Mouse (Mus musculus) CH12.LX (cell line): Measurements from ENCODE around the gene Cyfip2. TPM values are rescaled to one million over a fixed set of nuclear protein-coding genes. Genes with fewer than 3 reads are reported as not detected.

Experiments
- DNase-seq: peaks from one replicate; pipeline ENCODE4 v3.0.0-alpha.2; 2013; ENCODE audit errors: extremely low read depth
- H3K27ac ChIP-seq: 2 replicates; pipeline ENCODE4 v1.5.1; 2012; ENCODE audit warnings: low read depth, mild to moderate bottlenecking, control low read depth, moderate library complexity; ENCODE audit not compliant: insufficient read depth
- H3K27me3 ChIP-seq: replicated peaks from 2 replicates; pipeline ENCODE3; 2012; ENCODE audit warnings: inconsistent platforms
- H3K36me3 ChIP-seq, 2 experiments: replicated peaks in 1 of 2; 2 replicates each; pipeline versions ENCODE3 to v1.6.1; 2012; ENCODE audit warnings: inconsistent platforms in 1 of 2, low read length in 1 of 2, mild to moderate bottlenecking in 1 of 2, mixed read lengths in 1 of 2, moderate library complexity in 1 of 2; ENCODE audit not compliant: control insufficient read depth in 1 of 2, insufficient read depth in 1 of 2
- H3K4me1 ChIP-seq, 2 experiments: 2 replicates each; pipeline ENCODE4 v1.6.1; 2012; ENCODE audit warnings: inconsistent platforms in 1 of 2, moderate library complexity in 1 of 2; ENCODE audit not compliant: insufficient read depth in 2 of 2, control insufficient read depth in 1 of 2
- H3K4me2 ChIP-seq: 2 replicates; pipeline ENCODE4 v1.6.1; 2012; ENCODE audit warnings: low read depth, mild to moderate bottlenecking, control low read depth; ENCODE audit not compliant: poor library complexity, insufficient read depth, severe bottlenecking
- H3K4me3 ChIP-seq, 3 experiments: fragments of 150-350 bp in 1 of 3; sonication (generic) in 1 of 3; replicated peaks in 1 of 3; 2 replicates each; pipeline versions ENCODE3 to v1.5.1; 2011 to 2012; ENCODE audit warnings: low read depth in 2 of 3, low read length in 2 of 3, mild to moderate bottlenecking in 2 of 3, moderate library complexity in 2 of 3, control low read depth in 1 of 3, improper control_type of control experiment in 1 of 3, inconsistent platforms in 1 of 3, mixed read lengths in 1 of 3; ENCODE audit not compliant: poor library complexity in 1 of 3
- H3K79me2 ChIP-seq: replicated peaks from 2 replicates; pipeline ENCODE4 v1.6.1; 2012; ENCODE audit warnings: mild to moderate bottlenecking, moderate library complexity; ENCODE audit not compliant: control insufficient read depth, poor library complexity, insufficient read depth, severe bottlenecking; ENCODE audit errors: extremely low read depth
- H3K9ac ChIP-seq: 2 replicates; pipeline ENCODE4 v1.6.1; 2012; ENCODE audit warnings: low read depth, mild to moderate bottlenecking, control low read depth, moderate library complexity; ENCODE audit not compliant: insufficient read depth
- H3K9me3 ChIP-seq: replicated peaks from 2 replicates; pipeline ENCODE3; 2012; ENCODE audit warnings: low read length, inconsistent platforms, mixed read lengths
- BHLHE40 ChIP-seq: IDR thresholded peaks from 2 replicates; pipeline ENCODE4 v1.6.1; 2011; ENCODE audit warnings: mild to moderate bottlenecking, low read depth, low read length, improper control_type of control experiment
- CHD1 ChIP-seq: IDR thresholded peaks from 2 replicates; pipeline ENCODE4 v1.6.1; 2012; ENCODE audit warnings: low read depth, low read length, improper control_type of control experiment, inconsistent platforms
- CTCF ChIP-seq, 2 experiments: IDR thresholded peaks in 1 of 2; conservative IDR thresholded peaks in 1 of 2; 2 replicates each; pipeline ENCODE4 v1.5.1; 2011 to 2012; ENCODE audit warnings: low read depth in 2 of 2, low read length in 2 of 2, improper control_type of control experiment in 1 of 2, inconsistent platforms in 1 of 2, mild to moderate bottlenecking in 1 of 2, moderate library complexity in 1 of 2
- ELF1 ChIP-seq: IDR thresholded peaks from 2 replicates; pipeline ENCODE4 v1.6.1; 2014; ENCODE audit warnings: low read depth, mild to moderate bottlenecking, inconsistent platforms, low read length, improper control_type of control experiment
- EP300 ChIP-seq: IDR thresholded peaks from 2 replicates; pipeline ENCODE4 v1.6.1; 2011; ENCODE audit warnings: low read length, improper control_type of control experiment
- IRF4 ChIP-seq: IDR thresholded peaks from 2 replicates; pipeline ENCODE4 v1.6.1; 2014; ENCODE audit warnings: low read depth, mild to moderate bottlenecking, inconsistent platforms, low read length, improper control_type of control experiment
- KAT2A ChIP-seq: IDR thresholded peaks from 2 replicates; pipeline ENCODE4 v1.6.1; 2012; ENCODE audit warnings: low read length, improper control_type of control experiment, inconsistent platforms; ENCODE audit not compliant: insufficient replicate concordance
- MAX ChIP-seq: IDR thresholded peaks from 2 replicates; pipeline ENCODE4 v1.6.1; 2011; ENCODE audit warnings: low read length, improper control_type of control experiment
- MXI1 ChIP-seq: IDR thresholded peaks from 2 replicates; pipeline ENCODE4 v1.6.1; 2011; ENCODE audit warnings: mild to moderate bottlenecking, low read depth, low read length, improper control_type of control experiment
- NELFE ChIP-seq: IDR thresholded peaks from 2 replicates; pipeline ENCODE4 v1.6.1; 2011; ENCODE audit warnings: low read depth, low read length, improper control_type of control experiment
- NRF1 ChIP-seq: IDR thresholded peaks from 2 replicates; pipeline ENCODE4 v1.6.1; 2014; ENCODE audit warnings: low read depth, mild to moderate bottlenecking, inconsistent platforms, low read length, improper control_type of control experiment, moderate library complexity
- PAX5 ChIP-seq: IDR thresholded peaks from 2 replicates; pipeline ENCODE4 v1.6.1; 2012; ENCODE audit warnings: low read length, inconsistent platforms, mixed read lengths
- POLR2A ChIP-seq: IDR thresholded peaks from 2 replicates; pipeline ENCODE4 v1.6.1; 2011; ENCODE audit warnings: low read depth, mild to moderate bottlenecking, improper control_type of control experiment, low read length
- POLR2AphosphoS2 ChIP-seq: IDR thresholded peaks from 2 replicates; pipeline ENCODE4 v1.6.1; 2011; ENCODE audit warnings: low read depth, low read length, improper control_type of control experiment
- RCOR1 ChIP-seq: conservative IDR thresholded peaks from 2 replicates; pipeline ENCODE4 v1.6.1; 2012; ENCODE audit warnings: low read depth, mild to moderate bottlenecking, inconsistent platforms, low read length, improper control_type of control experiment
- SIN3A ChIP-seq: IDR thresholded peaks from 2 replicates; pipeline ENCODE4 v1.6.1; 2012; ENCODE audit warnings: low read length, improper control_type of control experiment, inconsistent platforms
- SMC3 ChIP-seq: IDR thresholded peaks from 2 replicates; pipeline ENCODE4 v1.6.1; 2011; ENCODE audit warnings: low read depth, low read length, improper control_type of control experiment
- TCF12 ChIP-seq: IDR thresholded peaks from 2 replicates; pipeline ENCODE4 v1.6.1; 2014; ENCODE audit warnings: low read depth, mild to moderate bottlenecking, inconsistent platforms, low read length, improper control_type of control experiment
- UBTF ChIP-seq: IDR thresholded peaks from 2 replicates; pipeline ENCODE4 v1.6.1; 2012; ENCODE audit warnings: low read depth, mild to moderate bottlenecking, inconsistent platforms, low read length, improper control_type of control experiment, moderate library complexity
- ZKSCAN1 ChIP-seq: IDR thresholded peaks from 2 replicates; pipeline ENCODE4 v1.6.1; 2012; ENCODE audit warnings: low read depth, inconsistent platforms, low read length, improper control_type of control experiment, borderline replicate concordance
- ZMIZ1 ChIP-seq: IDR thresholded peaks from 2 replicates; pipeline ENCODE4 v1.6.1; 2012; ENCODE audit warnings: low read depth, mild to moderate bottlenecking, inconsistent platforms, low read length, improper control_type of control experiment
- dilution Hi-C: fragments of 300-500 bp; cut with MboI; formaldehyde crosslinking; loops from 2 replicates; pipeline ENCODE4 v1.14.3; 2020; ENCODE audit warnings: low sequenced_read_pairs; ENCODE audit not compliant: extremely low pct_unique_long_range_greater_than_20kb, extremely low pct_ligation_motif_present
- in situ Hi-C: fragments of 300-500 bp; cut with MboI; formaldehyde crosslinking; loops from 3 replicates; pipeline ENCODE4 v1.14.3; 2019; ENCODE audit warnings: low sequenced_read_pairs, low pct_ligation_motif_present, low pct_unique_long_range_greater_than_20kb, mixed read lengths
- polyA plus RNA-seq: library from polyadenylated mRNA; unstranded; fragments of >175 nt; gene quantifications from 2 replicates; pipeline ENCODE4 v1.2.1, GENCODE M21; 2012; ENCODE audit warnings: low read depth; ENCODE audit not compliant: insufficient read length
- total RNA-seq, 2 experiments: library from RNA; depleted of rRNA; stranded (reverse); fragments of 300-350 nt in 1 of 2; fragments of >200 nt in 1 of 2; gene quantifications; 2 replicates each; pipeline ENCODE4 v1.2.3; 2012 to 2014

Gene Cyfip2
- total and polyA plus RNA-seq, 3 experiments = 40.7 to 194 (median 97.6) TPM

DNA sequence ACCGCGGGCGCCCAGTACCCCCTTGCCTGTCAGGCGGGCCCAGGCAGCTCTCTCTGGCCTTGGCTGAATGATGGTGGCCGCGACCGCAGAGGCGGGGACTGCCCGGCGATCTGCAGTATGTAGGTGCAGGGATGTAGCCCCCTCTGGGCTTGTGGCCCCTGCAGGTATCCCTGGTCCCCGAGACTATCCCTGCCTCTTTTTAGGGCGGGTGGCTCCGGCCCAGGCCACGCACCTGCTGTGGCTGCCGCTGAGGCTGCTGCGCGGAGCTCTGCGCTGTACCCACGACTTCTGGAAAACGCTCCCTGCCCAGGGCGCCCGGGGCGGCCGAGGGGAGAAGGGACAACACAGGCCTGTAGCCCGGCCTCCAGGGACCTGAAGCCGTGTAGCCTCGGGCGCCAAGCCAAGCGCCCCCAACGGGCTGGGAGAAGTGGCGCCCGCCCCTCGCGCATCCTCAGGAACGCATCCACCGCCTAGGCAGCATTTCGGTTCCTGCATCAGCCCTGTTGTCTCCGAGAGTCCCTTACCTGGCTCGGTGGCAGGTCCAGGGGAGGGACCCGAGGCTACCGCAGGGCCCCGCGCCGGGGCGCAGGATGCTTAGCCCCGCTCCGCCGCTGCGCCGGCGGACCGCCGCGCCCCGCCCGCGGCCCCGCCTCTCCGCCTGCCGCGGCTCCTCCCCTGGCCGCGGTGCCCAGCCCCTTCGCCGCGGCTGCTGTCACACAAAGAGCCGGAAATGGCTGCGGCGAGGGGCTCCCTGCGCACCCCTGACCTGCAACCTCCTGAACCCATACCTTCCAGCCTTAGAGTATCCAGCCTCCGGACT, 746 bp downstream of the Cyfip2 start:
- peak overlapping the region; percentile 89 to 96 (median 94) for H3K4me3 ChIP-seq
- in situ Hi-C loops (loop anchor here (5.0 kb wide), 1 partner anchor 35 kb away; no protein-coding TSS in a partner anchor), dilution Hi-C loops (no loop called here)
- peak; percentile 64 for DNase-seq
- TF ChIP-seq ELF1 = peak; percentile 79
- TF ChIP-seq EP300 = no peak
- TF ChIP-seq RCOR1 = no peak
- TF ChIP-seq CHD1 = no peak; the same call in 1 of the 2 replicates
- TF ChIP-seq PAX5 = no peak
- TF ChIP-seq ZMIZ1 = peak; percentile 21; the same call in 1 of the 2 replicates
- no peak; the same call in 1 of the 2 replicates for TF ChIP-seq SIN3A
- 0 out of 2 replicates have a peak, but pooled peaks have one; percentile 12 for TF ChIP-seq IRF4
- TF ChIP-seq POLR2AphosphoS2 = no peak
- TF ChIP-seq NRF1 = peak; percentile 69
- 0 out of 2 replicates have a peak, but pooled peaks have one; percentile 50 for TF ChIP-seq NELFE
- TF ChIP-seq KAT2A = 0 out of 2 replicates have a peak, but pooled peaks have one; percentile 45
- TF ChIP-seq ZKSCAN1 = no peak
- peak; percentile 43; the same call in 1 of the 2 replicates for TF ChIP-seq TCF12
- peak; percentile 66 for TF ChIP-seq POLR2A
- no peak for TF ChIP-seq BHLHE40
- TF ChIP-seq MXI1 = peak; percentile 52
- TF ChIP-seq CTCF (conservative IDR thresholded peaks at IDR 0.05 in 1 of 2, IDR thresholded peaks at IDR 0.05 in 1 of 2; ENCODE audit: low read depth in 2 of 2, low read length in 2 of 2) = peak in 1 of 2 experiments; percentile 43; a peak in 2 of 4 replicates
- TF ChIP-seq UBTF = 0 out of 2 replicates have a peak, but pooled peaks have one; percentile 34
- TF ChIP-seq SMC3 = peak; percentile 6; the same call in 1 of the 2 replicates
- TF ChIP-seq MAX = no peak
- H3K9ac ChIP-seq = peak overlapping the region; percentile 90
- H3K27ac ChIP-seq = peak overlapping the region; percentile 97
- peaks cover 48% of the 10 kb centered on the region for H3K79me2 ChIP-seq
- H3K9me3 ChIP-seq = peaks cover 6% of the 10 kb centered on the region
- H3K27me3 ChIP-seq = peaks cover 3% of the 10 kb centered on the region
- H3K4me2 ChIP-seq = peak overlapping the region; percentile 89
- peaks cover 14 to 34% of the 10 kb centered on the region in 2 experiments for H3K4me1 ChIP-seq
- peaks cover 0 to 8% of the 10 kb centered on the region in 2 experiments for H3K36me3 ChIP-seq
